In genomic region chr11:43565852-43566251, GRCm38 (mm10) we compare ENCODE assay signal across 12 mouse cellular contexts. TPM values are rescaled to one million over a fixed set of nuclear protein-coding genes. Genes with fewer than 3 reads are reported as not detected.
DNase-seq lines count a peak whose midpoint lies in the region; ATAC-seq and TF ChIP-seq lines count a peak whose summit lies in the region.
"Had no signal": no experiment of that assay in that cellular context is flagged by ENCODE, and none has a peak within 500 bp of the region (broad histone marks: within the 10 kb centered on the region; RNA-seq: fewer than 3 reads in every experiment).

No protein-coding gene starts in this region.

- no peak for TF ChIP-seq CTCF in intestine, postnatal 0 days (IDR thresholded peaks at IDR 0.05; ENCODE audit: low read depth)

- ATAC-seq in kidney, embryonic 14.5 days (ENCODE audit: low FRiP score, low TSS enrichment), result peak; percentile 71
- ATAC-seq in embryonic facial prominence, embryonic 12.5 days (ENCODE audit: insufficient number of reproducible peaks, insufficient read depth, low FRiP score, low TSS enrichment), result no peak
- ATAC-seq in intestine, postnatal 0 days, result peak; percentile 32; the same call in 1 of the 2 replicates
- ATAC-seq in neural tube, embryonic 14.5 days (ENCODE audit: low read depth), result peak; percentile 5; the same call in 1 of the 2 replicates

- no peaks in the 10 kb centered on the region for H3K9me3 ChIP-seq in kidney, embryonic 14.5 days (ENCODE audit: control insufficient read depth, low read length)
- H3K9me3 ChIP-seq in embryonic facial prominence, embryonic 12.5 days, result no peaks in the 10 kb centered on the region
- H3K9me3 ChIP-seq in intestine, postnatal 0 days (ENCODE audit: control insufficient read depth), result no peaks in the 10 kb centered on the region
- no peaks in the 10 kb centered on the region for H3K9me3 ChIP-seq in neural tube, embryonic 14.5 days (ENCODE audit: control insufficient read depth, low read length)

- H3K4me1 ChIP-seq in kidney, embryonic 14.5 days (ENCODE audit: control insufficient read depth, insufficient read depth, low read length), result peaks cover 17% of the 10 kb centered on the region; the same call in 1 of the 2 replicates
- H3K4me1 ChIP-seq in embryonic facial prominence, embryonic 12.5 days, result peaks cover 24% of the 10 kb centered on the region
- H3K4me1 ChIP-seq in intestine, postnatal 0 days (replicated peaks; ENCODE audit: control insufficient read depth, insufficient read depth, low read length), result no peaks in the 10 kb centered on the region
- H3K4me1 ChIP-seq in neural tube, embryonic 14.5 days (ENCODE audit: control insufficient read depth, insufficient read depth, low read length), result peaks cover 7% of the 10 kb centered on the region

- H3K4me2 ChIP-seq in kidney, embryonic 14.5 days (replicated peaks; ENCODE audit: low read depth, low read length), result no peak overlapping the region
- H3K4me2 ChIP-seq in embryonic facial prominence, embryonic 12.5 days (replicated peaks), result no peak overlapping the region
- no peak overlapping the region for H3K4me2 ChIP-seq in intestine, postnatal 0 days (replicated peaks; ENCODE audit: low read depth)
- H3K4me2 ChIP-seq in neural tube, embryonic 14.5 days (ENCODE audit: low read depth, low read length), result no peak overlapping the region
- H3K4me2 ChIP-seq: lung, embryonic 14.5 days had no signal

- no peak overlapping the region for H3K4me3 ChIP-seq in kidney, embryonic 14.5 days (ENCODE audit: low read length)
- H3K4me3 ChIP-seq in embryonic facial prominence, embryonic 12.5 days, result no peak overlapping the region
- no peak overlapping the region for H3K4me3 ChIP-seq in intestine, postnatal 0 days (ENCODE audit: low read depth, low read length)
- H3K4me3 ChIP-seq in neural tube, embryonic 14.5 days (ENCODE audit: low read depth, low read length), result no peak overlapping the region

- peak overlapping the region; percentile 65; the same call in 1 of the 2 replicates for H3K27ac ChIP-seq in kidney, embryonic 14.5 days (ENCODE audit: low read depth, low read length)
- H3K27ac ChIP-seq in embryonic facial prominence, embryonic 12.5 days, result peak overlapping the region; percentile 54; the same call in 1 of the 2 replicates
- no peak overlapping the region for H3K27ac ChIP-seq in intestine, postnatal 0 days (ENCODE audit: low read depth, low read length)
- 0 out of 2 replicates have a peak overlapping the region, but pooled peaks have one; percentile 18 for H3K27ac ChIP-seq in neural tube, embryonic 14.5 days (ENCODE audit: low read depth, low read length)

- DNase-seq in kidney, postnatal 10 days, result no peak
- DNase-seq in right cerebral cortex, adult 2 months (ENCODE audit: low spot score in 2 of 2), result no peak
- DNase-seq in testis, postnatal 10 days (ENCODE audit: low spot score), result no peak
- DNase-seq: adrenal gland, adult 2 months; gastrocnemius, postnatal 14 days; kidney, postnatal 14 days; lung, embryonic 14.5 days; right cerebral cortex, postnatal 4 days had no signal

- H3K27me3 ChIP-seq in kidney, embryonic 14.5 days (ENCODE audit: control insufficient read depth, insufficient read depth, low read length), result no peaks in the 10 kb centered on the region
- H3K27me3 ChIP-seq in embryonic facial prominence, embryonic 12.5 days, result no peaks in the 10 kb centered on the region
- no peaks in the 10 kb centered on the region for H3K27me3 ChIP-seq in intestine, postnatal 0 days (replicated peaks; ENCODE audit: control insufficient read depth, insufficient read depth, low read length)
- H3K27me3 ChIP-seq in neural tube, embryonic 14.5 days (ENCODE audit: control insufficient read depth, insufficient read depth, low read length), result no peaks in the 10 kb centered on the region

- 8% methylated on average over 8 of the region's 8 CpGs for WGBS in kidney, embryonic 14.5 days
- WGBS in embryonic facial prominence, embryonic 12.5 days, result 9% methylated on average over 8 of the region's 8 CpGs
- WGBS in intestine, postnatal 0 days, result 31% methylated on average over 8 of the region's 8 CpGs
- WGBS in neural tube, embryonic 14.5 days, result 18% methylated on average over 8 of the region's 8 CpGs

- no peaks in the 10 kb centered on the region; the same call in 1 of the 2 replicates for H3K36me3 ChIP-seq in kidney, embryonic 14.5 days (ENCODE audit: control insufficient read depth, insufficient read depth, low read length)
- no peaks in the 10 kb centered on the region; the same call in 1 of the 2 replicates for H3K36me3 ChIP-seq in embryonic facial prominence, embryonic 12.5 days
- H3K36me3 ChIP-seq in intestine, postnatal 0 days (ENCODE audit: control insufficient read depth, insufficient read depth), result peaks cover 5% of the 10 kb centered on the region; the same call in 1 of the 2 replicates
- H3K36me3 ChIP-seq in neural tube, embryonic 14.5 days (ENCODE audit: control insufficient read depth, insufficient read depth, low read length), result no peaks in the 10 kb centered on the region

- H3K9ac ChIP-seq in kidney, embryonic 14.5 days (ENCODE audit: low read depth, low read length), result no peak overlapping the region
- H3K9ac ChIP-seq in embryonic facial prominence, embryonic 12.5 days, result no peak overlapping the region
- H3K9ac ChIP-seq in intestine, postnatal 0 days (ENCODE audit: low read depth, low read length), result no peak overlapping the region
- H3K9ac ChIP-seq in neural tube, embryonic 14.5 days (replicated peaks; ENCODE audit: low read depth, low read length), result no peak overlapping the region
- H3K9ac ChIP-seq: lung, embryonic 14.5 days had no signal

RNA-seq across cellular contexts. Expression of gene 4933415A04Rik, which starts 21.0 kb away (rescaled TPM):
- polyA plus RNA-seq in kidney, embryonic 14.5 days (2014; fragmentation: Nextera tagmentation; extraction: Ambion mirVana), result 9.0 and 9.9 TPM in 2 replicates
- 5.6 and 5.9 TPM in 2 replicates for polyA plus RNA-seq in embryonic facial prominence, embryonic 12.5 days (2016; fragmentation: Nextera tagmentation; extraction: Ambion mirVana)
- polyA plus RNA-seq in intestine, postnatal 0 days (2015; fragmentation: Nextera tagmentation; extraction: Ambion mirVana), result 5.3 and 7.9 TPM in 2 replicates
- polyA plus RNA-seq in neural tube, embryonic 14.5 days (2014; fragmentation: Nextera tagmentation; extraction: Ambion mirVana), result 3.8 and 4.4 TPM in 2 replicates

RNA-seq across cellular contexts. Expression of gene Fabp6, which starts 35.5 kb away (rescaled TPM):
- not detected in 2 replicates for polyA plus RNA-seq in kidney, embryonic 14.5 days (2014; fragmentation: Nextera tagmentation; extraction: Ambion mirVana)
- not detected in 2 replicates for polyA plus RNA-seq in embryonic facial prominence, embryonic 12.5 days (2016; fragmentation: Nextera tagmentation; extraction: Ambion mirVana)
- 88.4 and 127 TPM in 2 replicates for polyA plus RNA-seq in intestine, postnatal 0 days (2015; fragmentation: Nextera tagmentation; extraction: Ambion mirVana)
- polyA plus RNA-seq in neural tube, embryonic 14.5 days (2014; fragmentation: Nextera tagmentation; extraction: Ambion mirVana), result not detected in 2 replicates
- polyA plus RNA-seq: adrenal gland, adult 2 months; lung, embryonic 14.5 days had no signal

RNA-seq across cellular contexts. Expression of gene Ccnjl, which starts 37.3 kb away (rescaled TPM):
- polyA plus RNA-seq in kidney, embryonic 14.5 days (2014; fragmentation: Nextera tagmentation; extraction: Ambion mirVana), result 25.8 and 31.1 TPM in 2 replicates
- 22.7 and 23.6 TPM in 2 replicates for polyA plus RNA-seq in embryonic facial prominence, embryonic 12.5 days (2016; fragmentation: Nextera tagmentation; extraction: Ambion mirVana)
- polyA plus RNA-seq in intestine, postnatal 0 days (2015; fragmentation: Nextera tagmentation; extraction: Ambion mirVana), result 15.8 and 19.1 TPM in 2 replicates
- 9.5 and 14.5 TPM in 2 replicates for polyA plus RNA-seq in neural tube, embryonic 14.5 days (2014; fragmentation: Nextera tagmentation; extraction: Ambion mirVana)

Comparison
In these comparisons a context has a peak if more than half of its experiments do, and no peak if none do; other contexts are left out.
1. RNA of gene Fabp6, which starts 35.5 kb away (polyA plus RNA-seq): 88.4 to 127 TPM in intestine, postnatal 0 days; not detected in kidney, embryonic 14.5 days, not detected in embryonic facial prominence, embryonic 12.5 days and not detected in neural tube, embryonic 14.5 days; every median in the first group is over 10 times any median in the second.